8 mouse cellular contexts compared by ENCODE assay signal in the genomic region with DNA sequence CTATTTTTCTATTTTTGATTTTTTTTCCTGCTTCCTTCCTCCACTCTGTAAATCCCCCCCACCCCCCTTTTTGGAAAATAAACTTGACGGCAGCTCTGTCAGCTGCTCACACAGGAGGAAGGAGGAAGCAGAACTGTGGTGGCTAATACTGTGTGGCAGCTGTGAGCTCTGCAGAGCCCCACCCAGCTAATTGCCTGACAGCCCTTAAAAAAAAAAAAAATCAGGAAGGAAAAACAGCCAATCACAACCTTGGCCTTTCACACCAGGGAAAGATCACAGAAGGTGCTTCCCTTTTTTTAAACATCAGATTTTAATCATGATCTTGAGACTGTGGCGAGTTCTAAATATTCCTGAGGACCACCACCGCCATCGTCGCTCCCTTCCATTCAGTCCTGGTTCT.
DNase-seq lines count a peak whose midpoint lies in the region; ATAC-seq and TF ChIP-seq lines count a peak whose summit lies in the region.

No protein-coding gene starts in this region.

- no peaks in the 10 kb centered on the region for H3K9me3 ChIP-seq in forebrain, embryonic 16.5 days (ENCODE audit: control insufficient read depth, low read length)

- H3K27me3 ChIP-seq in forebrain, embryonic 16.5 days (replicated peaks; ENCODE audit: control insufficient read depth, insufficient read depth, low read length), result peaks cover 6% of the 10 kb centered on the region

- H3K4me2 ChIP-seq in forebrain, embryonic 16.5 days (ENCODE audit: low read length), result no peak overlapping the region; the same call in none of the 2 replicates

- H3K4me1 ChIP-seq in forebrain, embryonic 16.5 days (replicated peaks; ENCODE audit: control insufficient read depth, insufficient read depth, low read length), result peaks cover 36% of the 10 kb centered on the region

- peak; percentile 58; the same call in 1 of the 2 replicates for ATAC-seq in forebrain, embryonic 16.5 days

- no peak overlapping the region; the same call in 1 of the 2 replicates for H3K27ac ChIP-seq in gastrocnemius, adult 2 months
- H3K27ac ChIP-seq in forebrain, embryonic 16.5 days (ENCODE audit: low read length), result peak overlapping the region; percentile 3; the same call in 1 of the 2 replicates

- DNase-seq in gastrocnemius, adult 2 months, result no peak
- no peak for DNase-seq in gastrocnemius, postnatal 14 days
- peak; percentile 7 to 14 for DNase-seq in B cell, adult 2 months
- peak; percentile 37 for DNase-seq in lung, postnatal 36 days
- no peak for DNase-seq in urinary bladder, postnatal 25 days (ENCODE audit: low spot score)
- DNase-seq in gastrocnemius, postnatal 36 days, result no peak
- DNase-seq in gastrocnemius, postnatal 25 days, result no peak

- no peak overlapping the region for H3K9ac ChIP-seq in forebrain, embryonic 16.5 days (replicated peaks; ENCODE audit: low read depth, low read length)

- no peaks in the 10 kb centered on the region for H3K36me3 ChIP-seq in forebrain, embryonic 16.5 days (ENCODE audit: control insufficient read depth, insufficient read depth)

- no peak for TF ChIP-seq CTCF in gastrocnemius, adult 2 months (IDR thresholded peaks at IDR 0.05)

- 26% methylated on average over 5 of the region's 5 CpGs for WGBS in forebrain, embryonic 16.5 days

- H3K4me3 ChIP-seq in gastrocnemius, adult 2 months, result peak overlapping the region; percentile 38
- H3K4me3 ChIP-seq in forebrain, embryonic 16.5 days (replicated peaks; ENCODE audit: low read length), result no peak overlapping the region

- intact Hi-C loops in gastrocnemius, adult 2 months (cut with DNase I), result no loop called here
- intact Hi-C loops in gastrocnemius, postnatal 14 days (cut with DNase I; ENCODE audit: low total_unique reads), result no loop called here
- intact Hi-C loops in gastrocnemius, postnatal 36 days (cut with DNase I), result no loop called here

Comparison
In these comparisons a context has a peak if more than half of its experiments do, and no peak if none do; other contexts are left out.
1. DNase-seq: peak in B cell, adult 2 months (2 of 2) and lung, postnatal 36 days (single experiment); none in gastrocnemius, adult 2 months (single experiment), gastrocnemius, postnatal 14 days (single experiment), urinary bladder, postnatal 25 days (single experiment), gastrocnemius, postnatal 36 days (0 of 2) and gastrocnemius, postnatal 25 days (single experiment).